Mouse (Mus musculus) testis, adult 2 months (tissue): ENCODE measurements at regions not wholly inside any gene's neighbourhood (a gene's known extent, or its start where the extent isn't known, plus 50 kb on each side); places are given as distances from the start of the nearest gene placed in this dataset.

Source experiments
- CTCF ChIP-seq: fragments of 200-500 bp; IDR thresholded peaks from 2 replicates; pipeline ENCODE4 v1.5.1; 2012; ENCODE audit warnings: low read depth, mild to moderate bottlenecking, inconsistent platforms, low read length, moderate library complexity; ENCODE audit not compliant: control insufficient read depth, insufficient read depth, insufficient replicate concordance
- POLR2A ChIP-seq: fragments of 200-500 bp; IDR thresholded peaks from 2 replicates; pipeline ENCODE4 v1.6.1; 2012; ENCODE audit warnings: low read depth, mild to moderate bottlenecking, inconsistent platforms, low read length, moderate library complexity; ENCODE audit not compliant: control insufficient read depth

DNA sequence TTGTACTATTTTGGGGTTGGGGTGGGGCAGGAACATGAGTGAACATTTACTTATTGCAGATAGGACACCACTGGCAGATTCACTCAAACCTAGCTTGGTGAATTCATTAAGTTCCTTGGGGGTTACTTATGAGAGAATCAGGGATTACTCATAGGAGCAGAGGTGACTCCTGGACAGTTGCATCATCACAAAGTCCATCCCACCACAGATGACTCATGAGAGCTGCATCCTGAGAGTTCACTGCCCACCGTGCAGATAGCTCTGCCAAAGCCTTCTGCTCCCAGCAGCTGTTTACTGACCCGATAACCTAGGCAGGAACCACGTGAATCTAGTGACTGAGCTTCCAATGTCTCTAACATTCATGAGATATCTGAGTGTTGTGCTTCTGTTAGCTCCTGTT lies 129.6 kb downstream of the Plekhb2 start:
- TF ChIP-seq POLR2A (no peak), CTCF (no peak)
